Mouse (Mus musculus) liver, embryonic 14.5 days (tissue): ENCODE data around the gene Robo1.

Experiments used
- CTCF ChIP-seq: IDR thresholded peaks from 2 replicates; pipeline ENCODE4 v1.5.1; 2016; ENCODE audit warnings: antibody characterized with exemption, low read depth, control low read depth
- EP300 ChIP-seq: IDR thresholded peaks from 2 replicates; pipeline ENCODE4 v1.6.1; 2016; ENCODE audit warnings: antibody characterized with exemption, low read depth

DNA sequence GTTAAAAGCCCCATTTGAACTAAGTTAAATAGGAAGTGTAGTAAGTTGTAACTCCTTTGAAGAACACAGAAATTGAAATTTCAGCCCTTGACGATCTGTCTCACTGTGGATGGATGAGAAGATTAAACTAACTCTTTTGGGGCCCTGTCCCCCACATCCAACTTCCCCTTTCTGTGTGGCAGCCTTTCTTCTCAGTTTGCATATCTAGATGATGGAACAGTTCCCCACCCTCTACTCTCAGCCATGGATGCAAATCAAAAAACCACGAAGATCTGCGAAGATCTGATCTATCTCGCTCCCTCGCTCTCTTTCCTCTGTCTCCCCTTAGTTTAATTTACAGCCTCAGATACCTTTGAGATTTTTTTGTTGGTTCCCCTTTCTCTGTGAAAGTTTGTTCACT, 357.3 kb downstream of the Robo1 start:
- TF ChIP-seq EP300 (no peak), CTCF (no peak)
